Mouse (Mus musculus) mesoderm, embryonic 11.5 days (tissue): ENCODE measurements around the gene Gm42742.

Experiments used
- DNase-seq: peaks from one replicate; pipeline ENCODE4 v3.0.0-alpha.2; 2012; ENCODE audit warnings: low read depth, low spot score

Gm42742 gene

DNA sequence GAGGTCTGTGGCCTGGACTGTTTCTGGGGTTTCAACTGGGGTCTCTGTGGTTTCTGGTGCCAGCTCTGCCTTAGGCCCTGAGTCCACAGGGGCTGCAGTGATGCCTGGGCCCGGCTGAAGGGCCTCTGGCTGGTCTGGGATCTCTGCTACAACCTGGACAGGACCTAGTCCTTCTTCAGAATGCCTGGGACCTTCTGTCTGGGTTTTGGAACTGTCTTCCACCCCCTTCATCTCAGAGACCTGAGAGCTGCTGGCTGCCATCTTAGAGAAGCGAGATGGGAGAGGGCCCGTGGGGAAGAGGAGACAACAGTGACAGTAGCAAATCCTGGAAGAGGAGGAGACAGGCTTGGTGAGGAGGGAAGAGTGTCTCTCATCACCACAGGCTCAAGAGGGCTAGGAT, 866 bp downstream of the Gm42742 start:
- DNase-seq, result no peak

DNA sequence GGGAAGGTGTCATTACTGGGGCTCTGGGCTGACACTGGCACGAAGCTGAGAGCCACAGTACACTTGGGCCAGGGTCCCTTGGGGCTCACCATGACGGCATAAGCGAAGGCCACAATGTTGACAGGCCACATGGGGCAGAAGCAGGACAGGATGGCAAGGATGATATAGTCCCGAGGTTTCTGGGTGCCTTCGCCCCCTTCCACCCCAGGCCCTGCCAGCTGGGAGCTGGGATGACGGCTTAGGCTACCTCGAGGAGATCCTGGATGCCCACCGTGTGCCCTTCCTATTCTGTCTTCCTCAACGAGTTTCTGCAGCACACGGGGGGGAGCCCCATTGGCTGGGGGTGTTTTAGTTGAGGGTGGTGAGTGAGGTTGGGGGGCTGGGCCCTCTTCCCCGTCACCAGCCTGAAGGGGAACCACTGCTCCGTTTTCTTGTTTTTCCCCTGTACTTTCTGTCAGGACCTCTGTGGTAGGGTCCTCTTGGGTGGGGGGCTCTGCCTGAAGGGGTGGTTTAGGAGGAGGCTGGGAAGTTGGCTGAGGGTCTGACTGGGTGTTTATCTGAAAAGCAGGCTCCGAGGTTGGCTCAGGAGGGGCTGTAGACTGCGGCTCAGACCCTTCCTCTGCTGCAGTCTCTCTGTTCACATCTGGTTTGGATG, 1.5 kb downstream of the Gm42742 start:
- no peak for DNase-seq

DNA sequence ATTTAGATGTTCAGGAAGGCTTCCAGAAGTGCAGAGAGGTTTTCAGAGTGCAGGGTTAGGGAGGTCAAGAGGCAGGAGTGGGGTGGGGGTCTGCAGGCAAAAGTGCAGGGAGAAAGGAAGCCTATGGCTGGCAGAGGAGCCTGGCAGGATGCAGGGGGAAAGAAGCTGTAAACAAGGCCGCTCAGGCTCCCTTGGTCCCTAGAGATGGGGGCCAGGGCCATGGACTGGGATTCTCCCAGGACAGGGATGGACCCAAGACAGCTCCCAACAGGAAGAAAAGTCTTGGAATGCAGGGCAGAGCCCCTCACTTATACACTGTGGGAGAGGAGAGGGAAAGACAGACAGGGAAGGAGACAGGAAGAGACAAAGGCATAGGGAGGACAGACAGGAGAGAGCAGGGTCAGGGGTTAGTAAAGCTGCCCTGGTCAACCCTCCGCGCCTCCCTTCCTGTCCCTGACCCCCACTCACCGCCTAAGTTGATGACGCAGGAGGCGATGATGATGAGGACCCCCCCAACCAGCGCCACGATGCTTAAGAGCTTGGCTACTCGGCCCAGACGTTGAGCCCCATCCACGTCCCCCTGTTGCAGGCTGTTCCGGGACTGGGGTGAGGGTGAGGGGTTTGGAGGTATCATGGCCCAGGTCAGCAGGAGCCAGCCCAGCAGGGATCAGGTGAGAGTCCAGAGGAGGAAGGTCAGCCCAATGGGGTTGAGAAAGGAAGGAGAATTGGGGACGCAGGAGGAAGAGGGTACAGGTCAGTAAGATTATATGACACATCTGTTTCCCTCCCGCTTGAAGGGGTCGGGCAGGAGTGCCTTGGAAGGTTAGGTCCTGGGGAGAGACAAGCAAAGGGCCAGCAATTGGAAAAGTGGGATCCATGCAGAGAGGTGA, 2.2 kb downstream of the Gm42742 start:
- no peak for DNase-seq

DNA sequence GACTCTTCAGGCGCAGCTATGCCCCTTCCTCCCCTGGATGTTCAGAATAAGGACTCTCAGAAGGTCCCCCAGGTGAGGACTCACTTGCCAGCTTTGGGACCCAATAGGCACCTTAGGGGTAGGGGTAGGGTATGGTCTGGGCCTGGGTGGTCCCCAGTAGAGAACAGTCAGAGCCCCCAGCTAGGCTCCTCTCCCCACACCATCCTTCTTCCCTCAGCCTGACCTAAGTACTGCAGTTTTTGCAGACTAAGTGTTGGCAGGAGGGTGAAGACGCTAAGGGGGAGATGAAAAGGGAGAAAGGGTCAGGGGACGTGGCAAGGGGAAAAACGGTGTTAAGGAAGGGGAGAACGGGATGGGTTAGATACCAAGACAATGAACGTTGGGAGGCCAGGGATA, 2.9 kb downstream of the Gm42742 start:
- no peak for DNase-seq

- DNase-seq, result peak; percentile 100
Observed at GRCm38 (mm10) chr7:127016971-127017949, 3.6 kb downstream of the Gm42742 start, which contains the start of gene Pagr1a. Pagr1a (minus strand) TSS chr7:127017352.

GRCm38 (mm10) chr7:127016486-127016938, 4.4 kb downstream of the Gm42742 start:
- no peak for DNase-seq

DNA sequence TGATC, 4.6 kb downstream of the Gm42742 start, which contains the start of gene Pagr1b:
Gene Pagr1b, minus strand, starts transcription at position 4 of the 5 bp plus-strand sequence.
- no peak for DNase-seq

- no peak for DNase-seq
Observed at GRCm38 (mm10) chr7:127016081-127016480, 4.8 kb downstream of the Gm42742 start.

DNA sequence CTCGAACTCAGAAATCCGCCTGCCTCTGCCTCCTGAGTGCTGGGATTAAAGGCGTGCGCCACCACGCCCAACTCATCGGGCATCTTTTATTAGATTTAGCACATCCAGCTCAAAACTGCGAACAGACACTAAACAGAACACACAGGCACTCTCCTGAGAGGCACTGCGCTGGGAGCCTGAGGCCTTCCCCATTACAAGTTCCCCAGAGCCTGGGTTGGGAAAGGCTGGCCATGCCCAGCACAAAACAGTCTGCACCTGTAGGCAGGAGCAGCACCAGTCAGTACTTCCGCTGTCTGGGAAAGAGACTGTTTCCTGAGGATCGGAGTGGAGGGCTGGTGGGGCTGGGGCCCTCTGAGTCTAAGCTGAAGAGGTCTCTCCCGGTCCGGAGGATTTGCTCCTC, 5.9 kb downstream of the Gm42742 start:
- DNase-seq, result no peak

DNA sequence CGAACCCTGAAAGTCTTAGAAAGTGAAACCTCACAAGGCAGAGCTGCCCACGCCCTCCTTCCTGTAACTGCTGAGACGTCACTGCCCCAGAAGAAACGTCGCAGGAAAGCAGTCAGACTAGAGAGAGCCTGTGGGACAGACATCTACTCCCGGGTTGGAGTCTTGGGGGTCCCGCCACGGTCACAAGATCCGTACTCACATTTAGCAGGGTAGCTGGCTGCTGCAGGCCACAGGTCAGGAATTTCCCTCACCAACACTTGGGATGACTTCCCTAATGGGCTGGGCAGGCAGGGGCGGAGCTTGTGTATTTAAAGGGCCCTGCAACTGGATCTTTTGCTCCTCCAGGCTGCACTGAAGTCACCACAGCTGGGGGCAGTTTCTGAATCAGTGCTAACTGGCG, 6.6 kb downstream of the Gm42742 start, which contains the start of gene Mvp:
Gene Mvp, minus strand, starts transcription at position 302 of the 400 bp plus-strand sequence.
- DNase-seq, result no peak

- DNase-seq, result no peak
Observed at GRCm38 (mm10) chr7:127013385-127013784, 7.5 kb downstream of the Gm42742 start.

DNA sequence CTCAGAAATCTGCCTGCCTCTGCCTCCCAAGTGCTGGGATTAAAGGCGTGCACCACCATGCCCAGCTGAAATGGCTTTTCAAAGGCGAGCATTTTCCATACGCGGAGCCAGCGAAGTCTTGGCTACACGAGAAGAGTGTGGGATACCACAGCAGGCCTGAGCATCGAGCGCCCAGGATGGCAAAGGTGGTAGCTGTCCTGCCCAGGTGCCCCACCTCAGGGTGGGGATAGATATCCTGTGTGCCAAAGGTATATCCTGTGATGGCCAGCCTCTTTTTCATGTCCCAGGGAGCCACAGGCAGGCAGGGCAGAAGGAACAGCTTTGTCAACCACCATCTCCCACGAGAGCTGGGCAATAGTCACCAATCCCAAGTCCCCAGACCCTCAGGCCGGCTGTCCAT, 8.1 kb downstream of the Gm42742 start:
- DNase-seq, result no peak

GRCm38 (mm10) chr7:127012374-127012773, 8.5 kb downstream of the Gm42742 start:
- DNase-seq, result no peak

- no peak for DNase-seq
Observed at GRCm38 (mm10) chr7:127011717-127012116, 9.2 kb downstream of the Gm42742 start.

DNA sequence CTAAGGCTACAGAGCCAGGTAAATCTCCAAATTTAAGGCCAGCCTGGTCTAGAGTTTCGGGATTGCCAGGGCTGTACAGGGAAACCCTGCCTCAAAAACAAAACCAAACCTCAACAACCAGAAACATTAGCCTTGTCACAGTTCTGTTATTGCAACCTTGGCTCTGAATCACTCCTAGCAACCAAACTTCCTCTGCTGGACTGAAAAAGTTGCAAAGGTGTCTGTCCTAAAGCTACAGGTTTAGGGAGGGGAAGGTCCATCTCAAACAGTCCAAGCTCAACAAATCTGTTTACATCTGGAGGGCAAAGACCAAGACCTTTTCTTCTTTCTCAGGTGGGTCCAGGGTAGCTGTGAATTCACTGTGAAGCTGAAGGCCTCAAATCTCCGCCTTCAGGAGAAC, 9.8 kb downstream of the Gm42742 start:
- DNase-seq, result no peak

- DNase-seq, result no peak
Observed at GRCm38 (mm10) chr7:127009307-127010085, 11.4 kb downstream of the Gm42742 start.

GRCm38 (mm10) chr7:127008239-127009019, 12.5 kb downstream of the Gm42742 start:
- DNase-seq, result no peak

DNA sequence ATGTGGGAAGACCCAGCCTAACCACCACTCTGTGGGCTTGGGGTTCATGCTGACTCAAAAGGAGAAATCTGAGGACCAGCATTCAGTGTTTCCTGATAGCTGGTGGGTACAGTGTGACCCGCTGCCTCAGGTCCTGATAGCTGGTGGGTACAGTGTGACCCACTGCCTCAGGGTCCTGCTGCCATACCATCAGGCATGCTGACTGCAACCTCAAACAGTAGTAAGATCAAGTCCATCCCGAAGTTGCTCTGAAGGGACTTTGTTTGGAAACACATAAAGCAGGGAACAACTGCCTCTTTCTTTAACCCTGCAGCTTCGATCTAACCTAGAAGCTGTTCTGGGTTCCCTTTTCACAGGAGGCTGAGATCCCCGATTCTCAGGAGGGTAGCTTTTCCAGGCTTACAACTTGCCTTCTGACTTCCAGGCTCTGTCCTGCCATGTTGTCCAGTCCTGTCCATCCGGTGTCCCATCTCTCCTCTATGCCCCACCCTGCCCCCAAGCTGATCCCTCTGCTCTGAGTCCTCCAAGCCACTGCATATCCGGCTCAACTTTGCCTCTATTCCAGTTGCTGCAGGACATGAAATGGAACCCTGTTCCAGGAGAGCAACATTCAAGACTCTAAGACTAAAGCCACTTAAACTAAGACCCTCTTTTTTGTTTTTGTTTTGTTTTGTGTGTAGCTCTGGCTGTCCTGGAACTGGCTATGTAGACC, 13.4 kb downstream of the Gm42742 start:
- no peak for DNase-seq

- no peak for DNase-seq
Observed at GRCm38 (mm10) chr7:127004122-127004875, 16.6 kb downstream of the Gm42742 start.
